Mouse (Mus musculus) sigmoid colon, adult 10 weeks (tissue): Measurements from ENCODE around the gene Elk4. TPM values are rescaled to one million over a fixed set of nuclear protein-coding genes. Genes with fewer than 3 reads are reported as not detected.

Experiments used
- polyA plus RNA-seq: library from polyadenylated mRNA; stranded (reverse); fragments of 350-450 nt; fragmentation: Illumina TruSeq; extraction: RNeasy Lipid Tissue Mini Kit (QIAGEN cat#74804); gene quantifications from one replicate; pipeline ENCODE4 v1.2.3, GENCODE M21; 2014; ENCODE audit warnings: low read depth, low replicate concordance

Gene Elk4
- polyA plus RNA-seq: 54.0 TPM

DNA sequence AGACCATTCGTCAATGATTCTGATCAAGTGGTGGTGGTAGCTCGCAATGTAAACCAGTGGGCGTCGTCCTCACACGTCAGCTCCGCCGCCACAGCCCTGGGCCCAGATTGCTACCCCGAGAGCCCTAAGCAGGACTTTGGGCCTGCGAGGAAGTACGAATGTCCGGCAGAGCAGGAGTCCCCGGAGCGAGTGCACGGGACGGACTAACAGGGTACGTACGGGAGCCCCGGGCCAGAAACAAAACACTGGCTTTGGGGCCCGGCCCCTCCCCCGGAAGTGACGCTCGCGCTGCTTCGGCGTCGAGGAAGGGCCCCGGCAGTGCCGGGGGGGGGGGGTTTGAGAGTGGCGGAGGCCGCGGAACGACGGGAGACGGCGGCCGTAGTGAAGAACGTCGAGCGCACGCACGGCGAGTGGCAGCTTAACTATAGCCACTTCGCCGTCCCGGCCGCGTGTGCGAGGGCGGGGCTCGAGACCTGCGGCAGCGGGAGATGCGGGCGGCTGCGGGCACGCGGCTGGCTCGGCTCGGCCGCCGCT, at the start of gene Elk4:
Gene Elk4, plus strand, starts transcription at position 326 of the 534 bp plus-strand sequence.

DNA sequence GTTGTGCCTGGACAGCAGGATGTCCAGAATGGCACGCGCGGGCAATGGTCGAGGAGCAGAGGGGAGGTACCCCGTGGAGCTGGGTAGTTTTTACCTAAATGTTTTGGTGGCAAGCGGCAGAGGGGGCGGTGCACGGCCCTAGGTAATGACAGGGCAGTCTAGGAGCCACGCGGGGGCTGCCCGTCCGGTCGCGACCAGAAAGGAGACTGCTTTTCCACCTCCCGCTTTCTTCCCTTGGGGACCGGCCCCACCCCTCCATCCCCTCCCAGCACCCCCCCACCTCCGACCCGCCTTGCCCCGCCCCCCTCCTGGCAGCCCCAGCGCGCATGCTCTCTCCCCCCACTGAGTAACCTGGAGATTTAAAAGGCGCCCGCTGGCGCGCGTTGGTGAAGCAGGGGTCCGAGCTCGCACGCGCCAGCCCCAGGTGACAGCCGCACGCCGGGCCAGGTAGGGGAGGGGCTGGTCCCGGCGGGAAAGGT, 44.8 kb upstream of the Elk4 start, which contains the start of gene Slc45a3:
Gene Slc45a3, plus strand, starts transcription at position 362 of the 479 bp plus-strand sequence.

DNA sequence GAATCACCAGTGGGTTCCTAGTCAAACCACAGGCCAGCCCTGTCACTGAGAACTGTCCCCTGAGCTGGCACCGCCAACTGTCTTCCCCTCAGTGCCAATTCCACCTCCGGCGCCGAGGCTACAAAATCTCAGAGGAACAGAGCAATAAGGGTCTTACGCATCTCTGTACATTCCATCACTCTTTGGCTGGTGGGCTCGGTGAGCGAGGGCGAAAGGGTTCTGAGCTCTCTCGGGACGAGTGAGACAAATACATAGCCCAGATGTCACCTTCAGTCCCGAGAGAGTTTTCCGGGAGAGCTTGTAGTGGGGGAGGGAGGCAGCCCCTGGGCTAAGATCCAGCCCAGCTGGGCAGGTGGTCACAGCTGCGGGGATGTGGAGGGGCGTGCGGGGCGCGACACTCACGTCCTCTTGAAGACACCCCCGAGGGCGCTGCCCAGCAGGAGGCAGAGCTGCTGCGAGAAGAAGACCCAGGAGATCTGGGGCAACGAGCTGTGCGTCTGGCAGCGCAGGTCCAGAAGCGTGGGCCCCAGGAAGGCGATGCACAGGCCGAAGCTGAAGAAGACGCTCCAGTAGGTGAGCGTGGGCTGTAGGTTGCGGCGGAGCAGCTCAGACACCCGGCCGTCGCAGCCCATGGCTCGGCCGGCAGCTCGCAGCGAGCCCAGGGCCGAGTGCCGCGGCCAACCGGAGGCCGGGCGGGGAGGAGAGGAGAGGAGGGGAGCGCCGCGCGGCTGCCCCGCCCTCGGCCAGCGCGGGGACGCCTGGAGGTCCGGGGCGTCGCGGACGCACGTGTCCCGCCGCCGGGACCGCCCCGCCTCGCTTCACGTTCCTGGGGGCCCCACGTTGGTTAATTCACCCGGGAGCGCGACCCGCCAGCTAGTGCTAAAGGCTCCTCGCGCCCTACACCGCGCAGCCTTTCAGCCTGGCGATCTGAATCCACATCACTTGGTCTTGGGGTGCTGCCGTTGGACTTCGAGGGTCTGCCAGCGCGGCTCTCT, 60.2 kb downstream of the Elk4 start, which contains the start of gene Mfsd4a:
Gene Mfsd4a, minus strand, starts transcription at position 802 of the 995 bp plus-strand sequence.

Other genes with a start within 250 kb of the Elk4 start
- 13.6 TPM for gene Pm20d1, start 210.2 kb upstream of the Elk4 start, polyA plus RNA-seq
- 6.1 TPM for gene Slc41a1, start 180.1 kb upstream of the Elk4 start, polyA plus RNA-seq
- 7.1 TPM for gene Rab29, start 140.4 kb upstream of the Elk4 start, polyA plus RNA-seq
- 116 TPM for gene Nucks1, start 97.1 kb upstream of the Elk4 start, polyA plus RNA-seq
- gene Slc45a3, start 44.6 kb upstream of the Elk4 start, polyA plus RNA-seq: 4.8 TPM
- 189 TPM for gene Mfsd4a, start 60.5 kb downstream of the Elk4 start, polyA plus RNA-seq
- 1.2 TPM for gene Cdk18, start 132.1 kb downstream of the Elk4 start, polyA plus RNA-seq
- gene Lemd1, start 183.8 kb downstream of the Elk4 start, polyA plus RNA-seq: not detected
- gene AC124108.1, start 183.8 kb downstream of the Elk4 start, polyA plus RNA-seq: not detected
- not detected for gene Gm10188, start 222.2 kb downstream of the Elk4 start, polyA plus RNA-seq